In genomic region chr14:97546276-97546675, GRCm38 (mm10) we compare ENCODE assay signal across 25 mouse cellular contexts.
"Had no signal": no experiment of that assay in that cellular context is flagged by ENCODE, and none has a peak within 500 bp of the region (broad histone marks: within the 10 kb centered on the region; RNA-seq: fewer than 3 reads in every experiment).

No protein-coding gene starts in this region.

- H3K9me3 ChIP-seq: embryonic facial prominence, embryonic 10.5 days; embryonic facial prominence, embryonic 12.5 days; embryonic facial prominence, embryonic 13.5 days; embryonic facial prominence, embryonic 15.5 days; forebrain, embryonic 10.5 days; forebrain, embryonic 12.5 days; forebrain, embryonic 13.5 days; forebrain, embryonic 15.5 days had no signal

- ATAC-seq: forebrain, embryonic 13.5 days; forebrain, embryonic 14.5 days; forebrain, embryonic 15.5 days; forebrain, embryonic 16.5 days; forebrain, postnatal 0 days had no signal

- H3K36me3 ChIP-seq: embryonic facial prominence, embryonic 10.5 days; embryonic facial prominence, embryonic 12.5 days; embryonic facial prominence, embryonic 13.5 days; embryonic facial prominence, embryonic 15.5 days; forebrain, embryonic 10.5 days; forebrain, embryonic 12.5 days; forebrain, embryonic 15.5 days had no signal

- H3K4me1 ChIP-seq: embryonic facial prominence, embryonic 10.5 days; embryonic facial prominence, embryonic 12.5 days; embryonic facial prominence, embryonic 13.5 days; embryonic facial prominence, embryonic 15.5 days; forebrain, embryonic 10.5 days; forebrain, embryonic 12.5 days; forebrain, embryonic 13.5 days; forebrain, embryonic 15.5 days had no signal

- H3K27me3 ChIP-seq: embryonic facial prominence, embryonic 12.5 days; embryonic facial prominence, embryonic 13.5 days; embryonic facial prominence, embryonic 15.5 days; forebrain, embryonic 12.5 days; forebrain, embryonic 13.5 days; forebrain, embryonic 15.5 days had no signal

- H3K4me2 ChIP-seq: embryonic facial prominence, embryonic 12.5 days; embryonic facial prominence, embryonic 13.5 days; embryonic facial prominence, embryonic 15.5 days; forebrain, embryonic 12.5 days; forebrain, embryonic 13.5 days; forebrain, embryonic 15.5 days had no signal

- DNase-seq: cerebellum, adult 9-11 months; cerebellum, postnatal 10 days; cerebellum, postnatal 14 days; cerebellum, postnatal 25 days; cerebellum, postnatal 36 days; embryo, embryonic 11 days; forebrain, postnatal 0 days; gastrocnemius, adult 2 months; gastrocnemius, postnatal 10 days; gastrocnemius, postnatal 14 days; gastrocnemius, postnatal 25 days; gastrocnemius, postnatal 36 days; heart, adult 18-20 months; heart, adult 2 months had no signal

- H3K9ac ChIP-seq: embryonic facial prominence, embryonic 12.5 days; embryonic facial prominence, embryonic 13.5 days; embryonic facial prominence, embryonic 15.5 days; forebrain, embryonic 12.5 days; forebrain, embryonic 13.5 days; forebrain, embryonic 15.5 days; forebrain, postnatal 0 days had no signal

- H3K27ac ChIP-seq: embryonic facial prominence, embryonic 10.5 days; embryonic facial prominence, embryonic 12.5 days; embryonic facial prominence, embryonic 13.5 days; embryonic facial prominence, embryonic 15.5 days; forebrain, embryonic 10.5 days; forebrain, embryonic 12.5 days; forebrain, embryonic 13.5 days; forebrain, embryonic 15.5 days; gastrocnemius, adult 2 months; heart, adult 2 months had no signal

- H3K4me3 ChIP-seq: embryonic facial prominence, embryonic 10.5 days; embryonic facial prominence, embryonic 12.5 days; embryonic facial prominence, embryonic 13.5 days; embryonic facial prominence, embryonic 15.5 days; erythroblast, embryonic 14.5 days; forebrain, embryonic 10.5 days; forebrain, embryonic 12.5 days; forebrain, embryonic 13.5 days; forebrain, embryonic 15.5 days; gastrocnemius, adult 2 months; heart, adult 2 months had no signal
